Mouse (Mus musculus) left cerebral cortex, postnatal 36 days (tissue): ENCODE measurements around the gene Fam122a. TPM values are rescaled to one million over a fixed set of nuclear protein-coding genes. Genes with fewer than 3 reads are reported as not detected.

Source experiments
- DNase-seq, 2 experiments: peaks; one replicate each; pipeline ENCODE4 v3.0.0; 2021 to 2022; ENCODE audit warnings: low spot score in 2 of 2, mixed read lengths in 1 of 2
- intact Hi-C: fragments of 180-260 bp; cut with DNase I; formaldehyde crosslinking; loops from one replicate; pipeline ENCODE4 v1.15.1; 2025
- total RNA-seq, 2 experiments: library from RNA; stranded (reverse); gene quantifications; 2 replicates each; pipeline ENCODE4 v1.2.3; 2021

Gene Fam122a
- total RNA-seq = 10 to 100 TPM; 30.8 to 32.3 TPM

DNA sequence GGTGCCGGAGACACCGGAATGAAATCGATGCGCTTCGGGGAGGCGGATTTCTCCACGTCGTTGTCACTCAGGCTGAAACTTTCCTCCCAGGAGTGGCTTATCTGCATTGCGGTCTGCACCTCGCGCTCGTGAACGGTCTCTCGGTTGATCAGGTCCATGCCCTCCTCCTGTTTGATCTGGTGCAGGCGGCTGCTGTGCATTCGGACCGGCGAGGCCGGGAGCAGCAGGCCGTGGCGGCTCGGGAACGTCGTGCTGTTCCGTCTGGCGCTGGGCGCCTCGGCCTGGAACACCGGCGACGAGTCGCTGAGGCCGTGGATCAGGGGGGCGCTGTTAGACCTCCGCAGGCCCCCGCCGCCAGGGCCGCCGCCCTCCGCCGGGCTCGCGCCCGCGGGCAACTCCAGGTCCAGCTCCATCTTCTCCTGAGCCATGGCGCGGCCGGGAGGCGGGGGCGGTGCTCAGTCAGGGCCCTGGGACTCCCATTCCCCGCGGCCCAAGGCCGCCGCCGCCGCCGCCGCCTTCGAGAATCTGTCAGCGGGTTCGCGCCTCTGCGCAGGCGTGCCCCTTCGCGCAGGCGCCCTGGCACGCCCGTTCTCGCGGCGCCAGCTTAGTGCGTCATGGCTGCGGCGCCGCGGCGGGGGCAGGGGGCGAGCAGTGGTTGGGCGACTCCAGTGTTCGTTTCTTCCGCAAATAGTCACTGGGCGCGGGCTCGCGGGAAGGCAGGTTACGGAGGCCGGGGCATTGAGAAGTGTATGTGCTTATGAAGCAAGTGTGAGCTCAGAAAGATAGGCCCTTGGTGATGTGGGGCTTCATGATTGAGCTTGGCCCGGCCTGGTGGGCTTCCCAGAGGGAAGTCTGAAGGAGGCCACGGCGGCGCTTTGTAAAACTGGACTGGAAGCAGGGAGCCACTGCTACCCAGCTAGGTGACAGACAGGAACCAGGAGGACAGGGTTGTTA lies at the start of gene Fam122a:
Gene Fam122a, minus strand, starts transcription at position 428 of the 954 bp plus-strand sequence.
- peak; percentile 92 to 96 for DNase-seq
- intact Hi-C loops = loop anchor here (5.0 kb wide), 2 partner anchors 80 to 175 kb away; partner anchors contain the start of gene Pip5k1b

DNA sequence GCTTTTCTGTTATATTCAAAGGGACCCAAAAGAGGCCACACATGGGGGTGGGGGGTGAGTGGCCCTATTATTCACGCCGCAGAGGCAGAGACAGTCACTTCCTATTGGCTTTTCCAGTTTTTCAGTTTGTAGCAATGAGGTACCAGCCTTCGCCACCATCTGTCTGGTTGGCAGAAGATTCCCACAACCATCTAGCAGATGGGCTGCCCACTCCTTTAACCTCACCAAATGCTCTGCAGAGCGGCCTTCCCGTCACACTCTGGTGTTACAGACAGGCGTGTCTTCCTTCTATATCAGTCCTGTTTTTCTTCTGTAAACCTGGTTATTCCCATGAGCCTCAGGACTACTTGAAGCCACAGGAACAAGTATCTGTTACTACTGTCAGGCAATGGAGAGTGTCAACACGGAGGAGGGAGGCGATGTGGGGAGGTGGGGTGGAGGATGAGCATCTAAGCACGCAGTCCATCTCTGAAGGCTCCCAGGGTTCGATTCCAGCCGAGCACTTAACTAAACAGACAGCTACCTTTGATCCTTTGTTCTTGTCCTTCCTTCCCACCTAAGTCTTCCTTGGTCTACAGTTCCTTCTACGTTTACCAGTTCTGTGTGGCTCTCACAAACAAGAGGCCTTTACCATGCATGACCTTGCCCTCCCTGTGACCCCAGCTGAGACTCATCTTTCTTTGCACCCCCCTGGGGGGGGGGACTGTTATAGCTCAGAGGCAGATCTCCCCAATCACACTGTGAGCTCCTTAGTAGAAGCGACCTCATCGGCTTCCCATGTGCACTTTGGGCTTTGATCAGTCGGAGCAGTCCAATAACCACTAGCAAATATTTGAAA lies 46.5 kb upstream of the Fam122a start:
- intact Hi-C loops = no loop called here
- peak; percentile 66 to 73 for DNase-seq

- intact Hi-C loops = no loop called here
Measured at GRCm38 (mm10) chr19:24521997-24522396, 44.8 kb upstream of the Fam122a start.

GRCm38 (mm10) chr19:24521146-24521545 lies 44.0 kb upstream of the Fam122a start:
- no peak for DNase-seq
- intact Hi-C loops = no loop called here

More at GRCm38 (mm10) chr19:24521997-24522396, 44.8 kb upstream of the Fam122a start:
- no peak for DNase-seq

- DNase-seq = no peak
Measured at GRCm38 (mm10) chr19:24519732-24520409, 42.7 kb upstream of the Fam122a start.

GRCm38 (mm10) chr19:24518384-24518783 lies 41.2 kb upstream of the Fam122a start:
- DNase-seq = no peak
- intact Hi-C loops = no loop called here

More at GRCm38 (mm10) chr19:24519732-24520409, 42.7 kb upstream of the Fam122a start:
- intact Hi-C loops = no loop called here

DNA sequence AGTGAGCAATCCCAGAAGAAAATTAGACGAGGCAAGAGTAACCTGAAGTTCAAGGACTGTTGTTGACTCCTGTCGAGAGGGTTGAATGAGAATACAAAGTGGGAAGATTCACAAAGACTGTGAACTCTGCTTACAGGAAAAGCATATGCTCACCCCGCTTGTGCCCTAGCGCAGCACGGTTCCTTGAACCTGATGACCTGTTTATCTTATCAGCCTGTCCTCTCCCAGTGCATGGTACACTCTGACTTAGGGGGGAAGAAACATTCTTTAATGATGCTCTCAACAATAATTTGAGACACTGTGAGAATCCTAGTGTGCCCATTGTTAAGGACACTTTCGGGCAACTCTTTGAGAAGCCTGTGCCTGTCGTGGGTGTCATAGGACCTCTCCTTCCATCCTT lies 39.9 kb upstream of the Fam122a start:
- intact Hi-C loops = no loop called here

GRCm38 (mm10) chr19:24515941-24516340 lies 38.8 kb upstream of the Fam122a start:
- DNase-seq = no peak

More for the DNA sequence above, 39.9 kb upstream of the Fam122a start:
- DNase-seq = no peak

DNA sequence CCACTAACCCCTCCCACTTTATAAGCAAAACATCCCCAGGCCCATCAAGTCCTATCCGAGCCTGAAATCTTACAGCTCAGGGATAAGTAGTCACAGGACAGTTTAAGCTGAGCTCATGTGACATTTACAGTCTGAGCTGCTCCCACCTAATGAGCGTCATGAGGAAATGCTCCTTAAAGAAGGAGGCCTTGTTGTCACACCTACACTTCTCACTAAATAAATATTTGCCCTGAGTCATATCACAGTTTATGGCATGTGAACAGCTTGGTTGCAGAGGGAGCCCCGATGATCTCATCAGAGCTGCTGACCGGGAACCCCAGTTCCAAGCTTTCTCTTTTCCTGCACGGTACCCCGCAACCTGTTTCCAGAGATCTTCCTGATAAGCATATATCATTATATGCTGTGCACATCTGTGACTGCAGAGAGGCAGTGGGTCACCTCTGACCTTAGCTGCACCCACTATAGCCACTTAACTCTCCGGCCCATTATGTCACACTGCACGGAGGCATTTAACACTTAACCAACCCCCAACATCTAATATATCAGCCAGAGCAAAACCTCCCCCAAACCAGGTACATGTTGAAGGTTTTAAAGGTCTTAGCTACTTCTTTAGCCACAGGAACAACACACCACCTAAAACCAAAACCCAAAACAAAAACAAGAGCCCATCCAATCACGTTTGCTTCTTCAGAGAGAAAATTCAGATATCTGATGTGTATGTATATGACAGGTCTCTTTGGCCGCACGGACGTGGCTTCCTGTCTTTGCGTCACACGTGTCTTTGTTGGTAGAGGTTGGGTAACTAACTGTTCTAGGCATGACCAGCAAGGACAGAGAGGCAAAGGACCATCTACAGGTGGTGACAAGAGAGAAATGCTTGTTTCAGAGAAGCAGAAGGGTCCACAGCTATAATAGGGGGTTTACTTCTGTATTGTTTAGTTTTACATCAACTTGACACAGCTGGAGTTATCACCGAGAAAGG lies 37.8 kb upstream of the Fam122a start:
- DNase-seq = no peak
- intact Hi-C loops = no loop called here

More at GRCm38 (mm10) chr19:24515941-24516340, 38.8 kb upstream of the Fam122a start:
- intact Hi-C loops = no loop called here

GRCm38 (mm10) chr19:24513105-24513843 lies 36.1 kb upstream of the Fam122a start:
- intact Hi-C loops = no loop called here
- no peak for DNase-seq

DNA sequence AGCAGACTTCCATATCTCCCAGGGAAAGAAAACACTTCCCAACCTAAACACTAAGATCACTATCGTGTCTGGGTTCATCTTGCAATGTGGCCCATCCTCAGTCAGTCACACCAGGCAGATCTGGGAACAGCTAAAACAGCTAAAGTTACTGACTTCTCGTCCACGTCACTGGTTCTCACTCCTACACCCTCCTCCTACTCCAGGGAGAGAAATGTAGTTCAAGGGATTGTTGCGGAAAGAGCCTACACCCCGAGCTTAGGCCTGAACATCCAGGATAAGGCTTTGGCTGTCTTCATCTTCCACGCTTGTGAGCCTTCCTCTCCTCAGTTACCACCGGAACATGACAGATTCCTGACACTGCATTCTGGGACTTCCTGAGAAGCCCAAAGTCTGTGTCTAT lies 34.8 kb upstream of the Fam122a start:
- DNase-seq = peak in 1 of 2 experiments; percentile 24
- intact Hi-C loops = no loop called here

DNA sequence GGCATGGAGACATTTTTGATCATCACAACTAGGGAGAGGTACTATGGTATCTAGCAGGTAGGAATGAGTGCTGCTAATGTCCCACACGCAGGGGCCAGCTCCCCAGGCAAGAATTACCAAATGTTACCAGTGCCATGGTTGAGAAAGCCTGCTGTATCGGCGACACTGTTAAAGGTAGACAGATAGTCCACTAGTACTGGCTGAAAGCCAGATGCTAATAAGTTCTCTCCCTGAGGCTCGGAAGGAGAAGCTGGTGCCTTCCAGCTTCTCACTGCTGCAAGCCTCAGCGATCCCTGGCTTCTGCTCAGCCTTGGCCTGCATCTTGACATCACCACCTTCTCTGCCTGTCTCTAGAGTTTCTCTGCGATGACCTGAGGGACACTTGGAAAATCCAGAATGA lies 32.2 kb upstream of the Fam122a start:
- no peak for DNase-seq
- intact Hi-C loops = no loop called here

GRCm38 (mm10) chr19:24508087-24508767 lies 31.1 kb upstream of the Fam122a start:
- DNase-seq = no peak
- intact Hi-C loops = no loop called here

GRCm38 (mm10) chr19:24502736-24503421 lies 25.7 kb upstream of the Fam122a start:
- intact Hi-C loops = no loop called here
- DNase-seq = no peak

GRCm38 (mm10) chr19:24501525-24501924 lies 24.4 kb upstream of the Fam122a start:
- intact Hi-C loops = no loop called here

DNA sequence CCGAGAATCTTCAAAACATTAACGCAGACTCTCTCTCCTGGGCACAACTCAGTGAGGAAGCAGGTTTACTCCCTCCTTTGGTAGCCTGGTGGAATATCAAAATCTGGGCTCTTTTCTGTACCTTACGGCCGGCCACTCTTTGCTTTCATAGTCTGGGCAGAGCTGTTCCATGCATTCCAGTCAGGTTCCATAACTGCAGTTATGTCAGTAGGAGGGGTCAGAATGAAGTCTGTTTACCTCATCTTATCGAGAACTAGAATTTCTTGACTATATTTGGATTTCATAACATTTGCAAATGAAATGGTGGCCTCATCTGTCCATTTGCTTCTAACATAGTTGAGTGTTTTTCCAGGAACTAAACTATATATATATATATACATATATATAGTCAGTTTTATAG lies 23.3 kb upstream of the Fam122a start:
- no peak for DNase-seq

More at GRCm38 (mm10) chr19:24501525-24501924, 24.4 kb upstream of the Fam122a start:
- DNase-seq = no peak

DNA sequence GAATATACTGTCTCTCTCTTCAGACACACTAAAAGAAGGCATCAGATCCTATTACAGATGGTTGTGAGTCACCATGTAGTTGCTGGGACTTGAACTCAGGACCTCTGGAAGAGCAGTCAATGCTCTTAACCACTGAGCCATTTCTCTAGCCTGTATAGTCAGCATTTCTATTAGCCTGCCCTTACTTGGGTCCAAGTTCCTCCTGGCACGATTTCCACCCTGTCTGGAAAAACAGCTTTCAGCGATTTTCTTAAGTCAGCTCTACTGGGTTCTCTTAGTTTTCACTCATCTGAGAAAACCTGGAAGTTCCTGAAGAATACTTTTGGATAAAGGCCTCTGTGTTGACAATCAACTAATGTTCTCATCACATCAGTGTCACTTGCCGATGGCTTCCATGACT lies 22.1 kb upstream of the Fam122a start:
- intact Hi-C loops = no loop called here
- no peak for DNase-seq

More for the DNA sequence above, 23.3 kb upstream of the Fam122a start:
- intact Hi-C loops = no loop called here
